Mouse (Mus musculus): ENCODE results near the gene Rapsn. TPM values are rescaled to one million over a fixed set of nuclear protein-coding genes. Genes with fewer than 3 reads are reported as not detected.

Gene Rapsn
- 25.0 TPM for polyA plus RNA-seq (2014; fragmentation: Illumina TruSeq; extraction: RNeasy Lipid Tissue Mini Kit (QIAGEN cat#74804); ENCODE audit: low read depth, low replicate concordance)

GRCm38 (mm10) chr2:91035385-91035784 is at the start of gene Rapsn:
Gene Rapsn, plus strand, starts transcription at chr2:91035620.

GRCm38 (mm10) chr2:91053934-91054382 is 18.5 kb downstream of the Rapsn start, which contains the start of gene Psmc3:
Gene Psmc3, plus strand, starts transcription at chr2:91054009.

DNA sequence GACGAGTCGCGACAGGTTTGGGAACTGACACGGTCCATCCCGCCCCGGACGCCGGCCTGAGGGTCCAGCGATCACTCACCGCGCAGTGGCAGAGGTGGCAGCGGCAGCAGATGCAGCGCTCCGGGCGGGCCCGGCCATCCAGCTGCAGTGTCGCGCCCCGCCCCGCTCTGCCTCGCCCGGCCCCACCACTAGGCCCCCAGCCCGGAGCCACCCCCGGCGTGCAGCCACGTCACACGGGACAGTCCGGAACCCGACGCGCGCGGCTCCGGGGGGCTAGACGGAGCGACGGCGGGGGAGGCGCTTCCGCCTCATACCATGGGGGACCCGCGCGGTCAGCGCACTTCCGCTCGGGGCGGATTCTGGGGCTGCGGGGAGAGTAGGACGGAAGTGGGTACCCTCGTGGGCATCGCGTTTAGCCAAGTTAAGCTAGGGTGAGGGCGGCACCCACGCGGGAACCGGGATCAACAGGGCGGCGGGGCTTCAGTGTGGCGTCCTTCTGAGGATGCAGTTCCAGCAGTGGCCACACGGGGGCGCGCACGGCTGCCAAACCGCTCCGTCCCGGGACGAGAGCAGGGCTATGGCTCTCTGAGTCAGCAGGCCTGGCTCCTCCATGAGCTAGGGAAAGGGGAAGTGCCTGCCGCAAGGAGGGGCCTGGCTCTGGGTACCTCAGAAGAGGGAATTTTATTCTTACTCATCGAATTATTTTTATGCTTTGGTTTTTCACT is 34.8 kb downstream of the Rapsn start, which contains the start of gene Slc39a13:
TSS of gene Slc39a13 (minus strand) at position 342 of the 725 bp plus-strand sequence.

GRCm38 (mm10) chr2:91081775-91082695 is 46.6 kb downstream of the Rapsn start, which contains the start of gene Spi1:
Gene Spi1, plus strand, starts transcription at chr2:91082390.

Other genes starting within 250 kb of the Rapsn start
- gene Mtch2, start 188.5 kb upstream of the Rapsn start, polyA plus RNA-seq (2014; fragmentation: Illumina TruSeq; extraction: RNeasy Lipid Tissue Mini Kit (QIAGEN cat#74804); ENCODE audit: low read depth, low replicate concordance), result 222 TPM
- 3.9 TPM for gene C1qtnf4, start 149.8 kb upstream of the Rapsn start, polyA plus RNA-seq (2014; fragmentation: Illumina TruSeq; extraction: RNeasy Lipid Tissue Mini Kit (QIAGEN cat#74804); ENCODE audit: low read depth, low replicate concordance)
- gene Kbtbd4, start 130.9 kb upstream of the Rapsn start, polyA plus RNA-seq (2014; fragmentation: Illumina TruSeq; extraction: RNeasy Lipid Tissue Mini Kit (QIAGEN cat#74804); ENCODE audit: low read depth, low replicate concordance), result 18.3 TPM
- gene Ndufs3, start 130.8 kb upstream of the Rapsn start, polyA plus RNA-seq (2014; fragmentation: Illumina TruSeq; extraction: RNeasy Lipid Tissue Mini Kit (QIAGEN cat#74804); ENCODE audit: low read depth, low replicate concordance), result 761 TPM
- 60.6 TPM for gene Celf1, start 95.2 kb upstream of the Rapsn start, polyA plus RNA-seq (2014; fragmentation: Illumina TruSeq; extraction: RNeasy Lipid Tissue Mini Kit (QIAGEN cat#74804); ENCODE audit: low read depth, low replicate concordance)
- gene Psmc3, start 18.4 kb downstream of the Rapsn start, polyA plus RNA-seq (2014; fragmentation: Illumina TruSeq; extraction: RNeasy Lipid Tissue Mini Kit (QIAGEN cat#74804); ENCODE audit: low read depth, low replicate concordance), result 297 TPM
- 31.1 TPM for gene Slc39a13, start 34.8 kb downstream of the Rapsn start, polyA plus RNA-seq (2014; fragmentation: Illumina TruSeq; extraction: RNeasy Lipid Tissue Mini Kit (QIAGEN cat#74804); ENCODE audit: low read depth, low replicate concordance)
- gene Spi1, start 46.8 kb downstream of the Rapsn start, polyA plus RNA-seq (2014; fragmentation: Illumina TruSeq; extraction: RNeasy Lipid Tissue Mini Kit (QIAGEN cat#74804); ENCODE audit: low read depth, low replicate concordance), result 4.9 TPM
- 1,487 TPM for gene Mybpc3, start 82.5 kb downstream of the Rapsn start, polyA plus RNA-seq (2014; fragmentation: Illumina TruSeq; extraction: RNeasy Lipid Tissue Mini Kit (QIAGEN cat#74804); ENCODE audit: low read depth, low replicate concordance)
- gene Madd, start 148.2 kb downstream of the Rapsn start, polyA plus RNA-seq (2014; fragmentation: Illumina TruSeq; extraction: RNeasy Lipid Tissue Mini Kit (QIAGEN cat#74804); ENCODE audit: low read depth, low replicate concordance), result 9.3 TPM
- 29.7 TPM for gene Nr1h3, start 167.2 kb downstream of the Rapsn start, polyA plus RNA-seq (2014; fragmentation: Illumina TruSeq; extraction: RNeasy Lipid Tissue Mini Kit (QIAGEN cat#74804); ENCODE audit: low read depth, low replicate concordance)
- 15.9 TPM for gene Acp2, start 167.3 kb downstream of the Rapsn start, polyA plus RNA-seq (2014; fragmentation: Illumina TruSeq; extraction: RNeasy Lipid Tissue Mini Kit (QIAGEN cat#74804); ENCODE audit: low read depth, low replicate concordance)
- 10.9 TPM for gene Ddb2, start 201.4 kb downstream of the Rapsn start, polyA plus RNA-seq (2014; fragmentation: Illumina TruSeq; extraction: RNeasy Lipid Tissue Mini Kit (QIAGEN cat#74804); ENCODE audit: low read depth, low replicate concordance)
- 213 TPM for gene Pacsin3, start 220.3 kb downstream of the Rapsn start, polyA plus RNA-seq (2014; fragmentation: Illumina TruSeq; extraction: RNeasy Lipid Tissue Mini Kit (QIAGEN cat#74804); ENCODE audit: low read depth, low replicate concordance)
- 63.3 TPM for gene Arfgap2, start 229.4 kb downstream of the Rapsn start, polyA plus RNA-seq (2014; fragmentation: Illumina TruSeq; extraction: RNeasy Lipid Tissue Mini Kit (QIAGEN cat#74804); ENCODE audit: low read depth, low replicate concordance)

All from heart, adult 10 weeks (tissue).